Mouse (Mus musculus): Measurements from ENCODE around the gene 1700016H13Rik.

Gene 1700016H13Rik

GRCm38 (mm10) chr5:103655346-103656118, at the start of gene 1700016H13Rik:
1700016H13Rik (minus strand) TSS chr5:103656010.
- peak; percentile 35 to 72 for DNase-seq

GRCm38 (mm10) chr5:103705331-103705730, 49.5 kb upstream of the 1700016H13Rik start:
- DNase-seq = no peak

GRCm38 (mm10) chr5:103702527-103702926, 46.7 kb upstream of the 1700016H13Rik start:
- no peak for DNase-seq

- no peak for DNase-seq
Observed at GRCm38 (mm10) chr5:103701466-103701865, 45.7 kb upstream of the 1700016H13Rik start.

GRCm38 (mm10) chr5:103700661-103701060, 44.9 kb upstream of the 1700016H13Rik start:
- DNase-seq = no peak

GRCm38 (mm10) chr5:103699537-103699936, 43.7 kb upstream of the 1700016H13Rik start:
- no peak for DNase-seq

GRCm38 (mm10) chr5:103698577-103698976, 42.8 kb upstream of the 1700016H13Rik start:
- DNase-seq = no peak

GRCm38 (mm10) chr5:103697875-103698491, 42.2 kb upstream of the 1700016H13Rik start:
- DNase-seq = no peak

GRCm38 (mm10) chr5:103694094-103694493, 38.3 kb upstream of the 1700016H13Rik start:
- no peak for DNase-seq

- peak; percentile 49 to 53 for DNase-seq
Observed at GRCm38 (mm10) chr5:103693041-103693641, 37.3 kb upstream of the 1700016H13Rik start.

- DNase-seq = peak in 1 of 2 experiments; percentile 28
Observed at GRCm38 (mm10) chr5:103692531-103693040, 36.8 kb upstream of the 1700016H13Rik start.

GRCm38 (mm10) chr5:103691624-103692530, 36.1 kb upstream of the 1700016H13Rik start, which contains the start of gene Aff1:
Aff1 (plus strand) TSS chr5:103692374.
- DNase-seq = peak; percentile 88 to 93

GRCm38 (mm10) chr5:103691171-103691570, 35.4 kb upstream of the 1700016H13Rik start:
- no peak for DNase-seq

GRCm38 (mm10) chr5:103690190-103690589, 34.4 kb upstream of the 1700016H13Rik start:
- no peak for DNase-seq

- DNase-seq = no peak
Observed at GRCm38 (mm10) chr5:103689645-103690044, 33.8 kb upstream of the 1700016H13Rik start.

- no peak for DNase-seq
Observed at GRCm38 (mm10) chr5:103681824-103682223, 26.0 kb upstream of the 1700016H13Rik start.

- peak; percentile 80 to 82 for DNase-seq
Observed at GRCm38 (mm10) chr5:103680381-103680780, 24.6 kb upstream of the 1700016H13Rik start.

GRCm38 (mm10) chr5:103678974-103679373, 23.2 kb upstream of the 1700016H13Rik start:
- DNase-seq = no peak

- no peak for DNase-seq
Observed at GRCm38 (mm10) chr5:103677894-103678293, 22.1 kb upstream of the 1700016H13Rik start.

GRCm38 (mm10) chr5:103676289-103676881, 20.6 kb upstream of the 1700016H13Rik start:
- DNase-seq = no peak

GRCm38 (mm10) chr5:103674482-103674881, 18.7 kb upstream of the 1700016H13Rik start:
- DNase-seq = no peak

- DNase-seq = no peak
Observed at GRCm38 (mm10) chr5:103673611-103674010, 17.8 kb upstream of the 1700016H13Rik start.
